ENCODE assay signal across 8 mouse cellular contexts in the genomic region with DNA sequence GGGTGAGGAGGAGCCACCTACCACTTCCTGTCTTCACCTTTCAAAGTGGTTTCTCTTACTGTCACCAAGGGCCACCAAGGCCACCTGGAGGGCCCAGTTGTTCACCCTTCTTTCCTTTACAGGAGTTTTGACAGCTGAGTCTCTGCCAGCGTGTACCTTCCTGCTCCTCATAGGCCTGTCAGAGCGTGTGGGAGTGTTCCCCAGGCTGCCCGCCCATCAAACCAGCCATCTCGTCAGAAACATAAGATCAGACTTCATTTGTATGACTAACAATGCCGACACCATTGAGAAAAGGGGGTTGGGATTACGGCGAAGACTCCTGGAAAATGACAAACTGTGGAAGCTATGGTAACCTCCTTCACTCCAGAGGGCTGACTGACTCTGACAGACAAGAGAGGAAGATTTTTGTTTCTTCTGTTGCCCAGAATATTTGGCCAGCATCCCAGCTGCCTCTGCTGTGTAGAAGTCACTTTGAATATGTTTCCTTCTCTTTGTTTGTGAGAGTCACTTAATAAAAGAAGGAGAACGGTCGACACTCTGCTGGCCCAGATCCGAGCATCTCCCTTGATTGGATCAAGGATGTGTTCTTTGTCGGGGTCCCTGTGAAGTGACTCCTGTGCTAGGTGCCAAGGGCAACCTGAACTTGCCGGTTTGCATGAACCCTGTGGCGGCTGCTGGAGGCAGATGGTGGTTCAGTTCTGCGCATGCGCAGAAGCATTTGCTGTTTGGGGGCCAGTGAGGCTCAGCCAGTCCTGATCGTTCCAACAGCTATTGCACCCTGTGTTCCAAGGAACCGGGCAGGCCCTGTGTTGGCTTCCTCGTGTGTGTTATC. TPM values are rescaled to one million over a fixed set of nuclear protein-coding genes. Genes with fewer than 3 reads are reported as not detected.
DNase-seq lines count a peak whose midpoint lies in the region; ATAC-seq lines count a peak whose summit lies in the region.

No protein-coding gene starts in this region.

- 0 out of 2 replicates have a peak, but pooled peaks cover 4% of the 10 kb centered on the region for H3K27me3 ChIP-seq in forebrain, embryonic 14.5 days (replicated peaks; ENCODE audit: control insufficient read depth, insufficient read depth, low read length)
- peaks cover 35% of the 10 kb centered on the region for H3K27me3 ChIP-seq in kidney, embryonic 15.5 days
- peaks cover 25% of the 10 kb centered on the region for H3K27me3 ChIP-seq in heart, embryonic 11.5 days (ENCODE audit: control insufficient read depth, insufficient read depth, low read length)

- H3K36me3 ChIP-seq in forebrain, embryonic 14.5 days (ENCODE audit: control insufficient read depth, insufficient read depth, low read length) = no peaks in the 10 kb centered on the region
- no peaks in the 10 kb centered on the region for H3K36me3 ChIP-seq in kidney, embryonic 15.5 days
- H3K36me3 ChIP-seq in heart, embryonic 11.5 days (ENCODE audit: control insufficient read depth, insufficient read depth, low read length) = no peaks in the 10 kb centered on the region

- H3K27ac ChIP-seq in forebrain, embryonic 14.5 days (ENCODE audit: low read depth, low read length) = peak overlapping the region; percentile 80
- H3K27ac ChIP-seq in kidney, embryonic 15.5 days = no peak overlapping the region
- no peak overlapping the region for H3K27ac ChIP-seq in heart, embryonic 11.5 days (ENCODE audit: low read depth, low read length)

- intact Hi-C loops in left cerebral cortex, postnatal 36 days (cut with DNase I) = no loop called here

- no peaks in the 10 kb centered on the region for H3K9me3 ChIP-seq in forebrain, embryonic 14.5 days (replicated peaks; ENCODE audit: control insufficient read depth, low read length)
- no peaks in the 10 kb centered on the region for H3K9me3 ChIP-seq in kidney, embryonic 15.5 days (replicated peaks)
- no peaks in the 10 kb centered on the region for H3K9me3 ChIP-seq in heart, embryonic 11.5 days (replicated peaks; ENCODE audit: control insufficient read depth, low read length)

- no peak overlapping the region for H3K9ac ChIP-seq in forebrain, embryonic 14.5 days (ENCODE audit: low read length)
- no peak overlapping the region for H3K9ac ChIP-seq in kidney, embryonic 15.5 days
- no peak overlapping the region for H3K9ac ChIP-seq in heart, embryonic 11.5 days (ENCODE audit: low read depth, low read length)

- 57% methylated on average over 18 of the region's 18 CpGs for WGBS in forebrain, embryonic 14.5 days
- 76% methylated on average over 18 of the region's 18 CpGs for WGBS in kidney, embryonic 15.5 days
- 72% methylated on average over 18 of the region's 18 CpGs for WGBS in heart, embryonic 11.5 days (ENCODE audit: insufficient replicate concordance)

- peak; percentile 40; the same call in 1 of the 2 replicates for ATAC-seq in forebrain, embryonic 14.5 days
- ATAC-seq in kidney, embryonic 15.5 days (replicated peaks; ENCODE audit: low FRiP score) = no peak
- ATAC-seq in heart, embryonic 11.5 days (replicated peaks; ENCODE audit: insufficient number of reproducible peaks, low FRiP score, low TSS enrichment) = no peak

- peak; percentile 14 for DNase-seq in ovary, postnatal 14 days (ENCODE audit: low spot score)
- no peak for DNase-seq in ovary, postnatal 10 days (ENCODE audit: low spot score)
- DNase-seq in forebrain, embryonic 14.5 days (ENCODE audit: low spot score) = peak; percentile 84
- DNase-seq in left cerebral cortex, postnatal 36 days (ENCODE audit: low spot score in 2 of 2) = peak; percentile 47 to 57
- no peak for DNase-seq in kidney, postnatal 25 days
- DNase-seq in adipocyte (ENCODE audit: low spot score) = no peak

- H3K4me2 ChIP-seq in forebrain, embryonic 14.5 days (ENCODE audit: low read length) = no peak overlapping the region
- no peak overlapping the region for H3K4me2 ChIP-seq in kidney, embryonic 15.5 days
- no peak overlapping the region for H3K4me2 ChIP-seq in heart, embryonic 11.5 days

- no peak overlapping the region for H3K4me3 ChIP-seq in forebrain, embryonic 14.5 days (ENCODE audit: low read depth, low read length)
- H3K4me3 ChIP-seq in kidney, embryonic 15.5 days (replicated peaks) = no peak overlapping the region
- no peak overlapping the region for H3K4me3 ChIP-seq in heart, embryonic 11.5 days (ENCODE audit: low read depth, low read length)

- peaks cover 14% of the 10 kb centered on the region; the same call in 1 of the 2 replicates for H3K4me1 ChIP-seq in forebrain, embryonic 14.5 days (ENCODE audit: control insufficient read depth, insufficient read depth, low read length)
- H3K4me1 ChIP-seq in kidney, embryonic 15.5 days = no peaks in the 10 kb centered on the region
- no peaks in the 10 kb centered on the region for H3K4me1 ChIP-seq in heart, embryonic 11.5 days (ENCODE audit: control insufficient read depth, insufficient read depth, low read length)

RNA-seq across cellular contexts. Expression of a gene that starts 34.6 kb away (rescaled TPM):
- 0.22 and 0.40 TPM in 2 replicates for polyA plus RNA-seq in forebrain, embryonic 14.5 days (2014; fragmentation: Nextera tagmentation; extraction: Ambion mirVana)
- 1 to 10 TPM; 8.1 to 9.8 TPM for total RNA-seq in left cerebral cortex, postnatal 36 days (2021)
- 5.8 and 6.5 TPM in 2 replicates for polyA plus RNA-seq in kidney, embryonic 15.5 days (2015; fragmentation: Nextera tagmentation; extraction: Ambion mirVana)
- polyA plus RNA-seq in heart, embryonic 11.5 days (2014; fragmentation: Nextera tagmentation; extraction: Ambion mirVana) = 0.04 TPM in 1 of 2 replicates, not detected in the other

Comparison
In these comparisons a context has a peak if more than half of its experiments do, and no peak if none do; other contexts are left out.
1. DNase-seq: peak in ovary, postnatal 14 days (single experiment), forebrain, embryonic 14.5 days (single experiment) and left cerebral cortex, postnatal 36 days (2 of 2); none in ovary, postnatal 10 days (single experiment), kidney, postnatal 25 days (0 of 2) and adipocyte (single experiment).